Mouse (Mus musculus): ENCODE measurements at regions not wholly inside any gene's neighbourhood (a gene's known extent, or its start where the extent isn't known, plus 50 kb on each side); places are given as distances from the start of the nearest gene placed in this dataset.

GRCm38 (mm10) chr10:45009676-45010075, 57.3 kb upstream of the Prep start:
- no peak for DNase-seq

GRCm38 (mm10) chr10:45009235-45009634, 57.8 kb upstream of the Prep start:
- no peak for DNase-seq

GRCm38 (mm10) chr10:45004037-45004653, 62.9 kb upstream of the Prep start:
- no peak for DNase-seq

GRCm38 (mm10) chr10:45003344-45003681, 63.7 kb upstream of the Prep start:
- no peak for DNase-seq

GRCm38 (mm10) chr10:45002637-45003343, 64.2 kb upstream of the Prep start:
- no peak for DNase-seq

GRCm38 (mm10) chr10:45000873-45001859, 65.8 kb upstream of the Prep start:
- peak; percentile 27 for DNase-seq

GRCm38 (mm10) chr10:45000027-45000840, 66.8 kb upstream of the Prep start:
- DNase-seq: no peak

- no peak for DNase-seq
These were observed 69.1 kb upstream of the Prep start for GRCm38 (mm10) chr10:44997906-44998289.

- no peak for DNase-seq
These were observed 69.7 kb upstream of the Prep start for GRCm38 (mm10) chr10:44997184-44997905.

- DNase-seq: no peak
These were observed 71.2 kb upstream of the Prep start for GRCm38 (mm10) chr10:44995756-44996155.

GRCm38 (mm10) chr10:44994385-44995281, 72.4 kb upstream of the Prep start:
- DNase-seq: no peak

GRCm38 (mm10) chr10:44993470-44994260, 73.3 kb upstream of the Prep start:
- DNase-seq: no peak

GRCm38 (mm10) chr10:44989539-44989938, 77.5 kb upstream of the Prep start:
- no peak for DNase-seq

- DNase-seq: no peak
These were observed 78.2 kb upstream of the Prep start for GRCm38 (mm10) chr10:44988756-44989155.

- no peak for DNase-seq
These were observed 79.4 kb upstream of the Prep start for GRCm38 (mm10) chr10:44987615-44988014.

GRCm38 (mm10) chr10:44981913-44982312, 85.1 kb upstream of the Prep start:
- no peak for DNase-seq

GRCm38 (mm10) chr10:44976815-44977214, 90.2 kb upstream of the Prep start:
- no peak for DNase-seq

- no peak for DNase-seq
These were observed 95.1 kb upstream of the Prep start for GRCm38 (mm10) chr10:44971911-44972310.

GRCm38 (mm10) chr10:44959968-44960367, 107.0 kb upstream of the Prep start:
- no peak for DNase-seq

GRCm38 (mm10) chr10:44945205-44945725, 121.7 kb upstream of the Prep start:
- DNase-seq: no peak
